Mouse (Mus musculus) neural tube, embryonic 14.5 days (tissue): Measurements from ENCODE around the gene Rab11b. TPM values are rescaled to one million over a fixed set of nuclear protein-coding genes. Genes with fewer than 3 reads are reported as not detected.
"Not testable (repeated sequence)": the region's sequence is repeated elsewhere in the genome, so short reads cannot be mapped to it uniquely, and the experiment has no call there.

Experiments
- ATAC-seq: fragments of 200-750 bp; cut with Nextera tagmentation; 2 replicates; pipeline ENCODE4 v1.8.0; 2017; ENCODE audit warnings: low read depth, mild to moderate bottlenecking, moderate TSS enrichment, moderate library complexity
- H3K27ac ChIP-seq: fragments of 300-500 bp; sonication (generic); 2 replicates; pipeline ENCODE4 v1.5.1; 2014; ENCODE audit warnings: low read depth, mild to moderate bottlenecking, control low read depth, low read length, moderate library complexity, mixed read lengths
- H3K27me3 ChIP-seq: fragments of 300-500 bp; sonication (generic); 2 replicates; pipeline ENCODE4 v1.6.1; 2014; ENCODE audit warnings: low read length; ENCODE audit not compliant: control insufficient read depth, insufficient read depth
- H3K36me3 ChIP-seq: fragments of 300-500 bp; sonication (generic); 2 replicates; pipeline ENCODE4 v1.6.1; 2014; ENCODE audit warnings: low read length, mixed read lengths; ENCODE audit not compliant: control insufficient read depth, insufficient read depth
- H3K4me1 ChIP-seq: fragments of 300-500 bp; sonication (generic); 2 replicates; pipeline ENCODE4 v1.6.1; 2014; ENCODE audit warnings: low read length; ENCODE audit not compliant: control insufficient read depth, insufficient read depth
- H3K4me2 ChIP-seq: fragments of 300-500 bp; sonication (generic); 2 replicates; pipeline ENCODE4 v1.6.1; 2014; ENCODE audit warnings: mild to moderate bottlenecking, low read depth, low read length, control low read depth
- H3K4me3 ChIP-seq: fragments of 300-500 bp; sonication (generic); 2 replicates; pipeline ENCODE4 v1.5.1; 2014; ENCODE audit warnings: low read depth, low read length, control low read depth, mixed read lengths
- H3K9ac ChIP-seq: fragments of 300-500 bp; sonication (generic); replicated peaks from 2 replicates; pipeline ENCODE4 v1.6.1; 2014; ENCODE audit warnings: low read depth, mild to moderate bottlenecking, control low read depth, low read length, mixed read lengths
- H3K9me3 ChIP-seq: fragments of 300-500 bp; sonication (generic); 2 replicates; pipeline ENCODE4 v1.6.1; 2016; ENCODE audit warnings: low read length; ENCODE audit not compliant: control insufficient read depth
- WGBS: fragments of 180-500 bp; shearing (Covaris S2); extraction: QIAGEN DNeasy Blood & Tissue Kit; methylation state at CpG from one replicate; pipeline ENCODE4 v1.1.7; 2014; 5-methylcytosine and 5-hydroxymethylcytosine counted together
- polyA plus RNA-seq: library from polyadenylated mRNA; unstranded; fragments of >200 nt; fragmentation: Nextera tagmentation; extraction: Ambion mirVana; gene quantifications from 2 replicates; pipeline ENCODE4 v1.2.1, GENCODE M21; 2014

Rab11b gene
- polyA plus RNA-seq, 1 experiment from 2014 or later = 532 TPM

- not testable (repeated sequence) for H3K9ac ChIP-seq, H3K9me3 ChIP-seq, H3K27me3 ChIP-seq, H3K4me1 ChIP-seq, ATAC-seq, H3K27ac ChIP-seq, H3K4me3 ChIP-seq, H3K36me3 ChIP-seq, H3K4me2 ChIP-seq
- 80% methylated on average over 9 of the region's 9 CpGs for WGBS
Observed at GRCm38 (mm10) chr17:33732556-33733083, 27.7 kb downstream of the Rab11b start.

- Histone ChIP-seq H3K36me3 (no peaks in the 10 kb centered on the region), H3K4me3 (no peak overlapping the region), H3K27me3 (no peaks in the 10 kb centered on the region), H3K9ac (no peak overlapping the region), H3K4me1 (no peaks in the 10 kb centered on the region), H3K4me2 (no peak overlapping the region), H3K9me3 (no peaks in the 10 kb centered on the region), H3K27ac (no peak overlapping the region)
- no peak for ATAC-seq
- WGBS = 73% methylated on average over 2 of the region's 2 CpGs
Observed at GRCm38 (mm10) chr17:33729215-33729614, 31.1 kb downstream of the Rab11b start.

- Histone ChIP-seq H3K9ac (no peak overlapping the region), H3K27me3 (no peaks in the 10 kb centered on the region), H3K36me3 (no peaks in the 10 kb centered on the region), H3K4me2 (no peak overlapping the region), H3K27ac (no peak overlapping the region), H3K4me1 (no peaks in the 10 kb centered on the region), H3K4me3 (no peak overlapping the region), H3K9me3 (no peaks in the 10 kb centered on the region)
- ATAC-seq = no peak
- WGBS = 76% methylated on average over 2 of the region's 2 CpGs
Observed at GRCm38 (mm10) chr17:33728396-33728795, 31.9 kb downstream of the Rab11b start.

- Histone ChIP-seq H3K27me3 (no peaks in the 10 kb centered on the region), H3K9ac (no peak overlapping the region), H3K9me3 (no peaks in the 10 kb centered on the region), H3K4me1 (0 out of 2 replicates have a peak, but pooled peaks cover 5% of the 10 kb centered on the region), H3K4me2 (no peak overlapping the region), H3K36me3 (no peaks in the 10 kb centered on the region), H3K27ac (no peak overlapping the region), H3K4me3 (no peak overlapping the region)
- 94% methylated on average over 7 of the region's 7 CpGs for WGBS
- no peak for ATAC-seq
Observed at GRCm38 (mm10) chr17:33719736-33720378, 40.5 kb downstream of the Rab11b start.

- no peak overlapping the region for H3K9ac ChIP-seq
Observed at GRCm38 (mm10) chr17:33718944-33719725, 41.2 kb downstream of the Rab11b start.

GRCm38 (mm10) chr17:33718384-33718881 lies 41.9 kb downstream of the Rab11b start, which contains the start of gene March2:
Gene March2 (minus strand): TSS chr17:33718670.
- Histone ChIP-seq H3K9me3 (no peaks in the 10 kb centered on the region), H3K27ac (peak within 1 kb of the TSS; percentile 50; the same call in 1 of the 2 replicates), H3K4me2 (peak within 1 kb of the TSS; percentile 81), H3K36me3 (no peaks in the 10 kb centered on the region), H3K9ac (peak within 1 kb of the TSS; percentile 64), H3K27me3 (no peaks in the 10 kb centered on the region), H3K4me1 (0 out of 2 replicates have a peak, but pooled peaks cover 5% of the 10 kb centered on the region), H3K4me3 (peak within 1 kb of the TSS; percentile 57)
- under 1% methylated on average over 46 of the region's 46 CpGs for WGBS
- ATAC-seq = peak; percentile 100

More at GRCm38 (mm10) chr17:33718944-33719725, 41.2 kb downstream of the Rab11b start:
- ATAC-seq = peak; percentile 25
- Histone ChIP-seq H3K36me3 (no peaks in the 10 kb centered on the region), H3K27ac (no peak overlapping the region), H3K4me1 (0 out of 2 replicates have a peak, but pooled peaks cover 5% of the 10 kb centered on the region), H3K9me3 (no peaks in the 10 kb centered on the region), H3K4me3 (peak overlapping the region; percentile 57; the same call in 1 of the 2 replicates), H3K4me2 (peak overlapping the region; percentile 81), H3K27me3 (no peaks in the 10 kb centered on the region)
- WGBS = 47% methylated on average over 10 of the region's 10 CpGs

GRCm38 (mm10) chr17:33717982-33718381 lies 42.3 kb downstream of the Rab11b start:
- H3K9ac ChIP-seq = peak overlapping the region; percentile 64
- H3K4me2 ChIP-seq = peak overlapping the region; percentile 81
- ATAC-seq = 0 out of 2 replicates have a peak, but pooled peaks have one; percentile 1
- 0 out of 2 replicates have a peak, but pooled peaks cover 5% of the 10 kb centered on the region for H3K4me1 ChIP-seq
- 7% methylated on average over 8 of the region's 8 CpGs for WGBS
- H3K27me3 ChIP-seq = no peaks in the 10 kb centered on the region
- H3K27ac ChIP-seq = peak overlapping the region; percentile 50; the same call in 1 of the 2 replicates
- no peaks in the 10 kb centered on the region for H3K9me3 ChIP-seq
- H3K36me3 ChIP-seq = no peaks in the 10 kb centered on the region
- peak overlapping the region; percentile 57 for H3K4me3 ChIP-seq

- 0 out of 2 replicates have a peak, but pooled peaks cover 5% of the 10 kb centered on the region for H3K4me1 ChIP-seq
- no peaks in the 10 kb centered on the region for H3K36me3 ChIP-seq
- H3K9me3 ChIP-seq = no peaks in the 10 kb centered on the region
- WGBS = 100% methylated on average over 1 of the region's 1 CpGs
- ATAC-seq = no peak
- H3K27ac ChIP-seq = no peak overlapping the region
- H3K9ac ChIP-seq = no peak overlapping the region
- no peaks in the 10 kb centered on the region for H3K27me3 ChIP-seq
- H3K4me3 ChIP-seq = no peak overlapping the region
- H3K4me2 ChIP-seq = no peak overlapping the region
Observed at GRCm38 (mm10) chr17:33717246-33717645, 43.1 kb downstream of the Rab11b start.
